Mouse (Mus musculus) neural tube, embryonic 13.5 days (tissue): Measurements from ENCODE around the gene Rbms1. TPM values are rescaled to one million over a fixed set of nuclear protein-coding genes. Genes with fewer than 3 reads are reported as not detected.
"Not testable (repeated sequence)": the region's sequence is repeated elsewhere in the genome, so short reads cannot be mapped to it uniquely, and the experiment has no call there.

Experiments used
- ATAC-seq: fragments of 200-750 bp; cut with Nextera tagmentation; 2 replicates; pipeline ENCODE4 v1.8.0; 2017; ENCODE audit warnings: low read depth, mild to moderate bottlenecking, moderate TSS enrichment, moderate library complexity
- H3K27ac ChIP-seq: fragments of 300-500 bp; sonication (generic); replicated peaks from 2 replicates; pipeline ENCODE4 v1.5.1; 2015; ENCODE audit warnings: moderate library complexity, mild to moderate bottlenecking, inconsistent platforms
- H3K27me3 ChIP-seq: fragments of 300-500 bp; sonication (generic); 2 replicates; pipeline ENCODE4 v1.6.1; 2015; ENCODE audit warnings: mild to moderate bottlenecking, inconsistent platforms
- H3K36me3 ChIP-seq: fragments of 300-500 bp; sonication (generic); 2 replicates; pipeline ENCODE4 v1.6.1; 2015; ENCODE audit warnings: mild to moderate bottlenecking, inconsistent platforms
- H3K4me1 ChIP-seq: fragments of 300-500 bp; sonication (generic); replicated peaks from 2 replicates; pipeline ENCODE4 v1.6.1; 2015; ENCODE audit warnings: inconsistent platforms
- H3K4me2 ChIP-seq: fragments of 300-500 bp; sonication (generic); 2 replicates; pipeline ENCODE4 v1.6.1; 2015; ENCODE audit warnings: inconsistent platforms, mild to moderate bottlenecking, moderate library complexity
- H3K4me3 ChIP-seq: fragments of 300-500 bp; sonication (generic); 2 replicates; pipeline ENCODE4 v1.5.1; 2015; ENCODE audit warnings: mild to moderate bottlenecking, inconsistent platforms
- H3K9ac ChIP-seq: fragments of 300-500 bp; sonication (generic); 2 replicates; pipeline ENCODE4 v1.6.1; 2015; ENCODE audit warnings: moderate library complexity, mild to moderate bottlenecking, inconsistent platforms
- H3K9me3 ChIP-seq: fragments of 300-500 bp; sonication (generic); 2 replicates; pipeline ENCODE4 v1.6.1; 2016; ENCODE audit warnings: inconsistent platforms
- WGBS: fragments of 180-500 bp; shearing (Covaris S2); methylation state at CpG from one replicate; pipeline ENCODE4 v1.1.7; 2015; 5-methylcytosine and 5-hydroxymethylcytosine counted together
- polyA plus RNA-seq: library from polyadenylated mRNA; unstranded; fragments of >200 nt; fragmentation: Nextera tagmentation; extraction: Ambion mirVana; gene quantifications from 2 replicates; pipeline ENCODE4 v1.2.1, GENCODE M21; 2015

Gene Rbms1
- polyA plus RNA-seq, 1 experiment from 2014 or later: 72.0 TPM

DNA sequence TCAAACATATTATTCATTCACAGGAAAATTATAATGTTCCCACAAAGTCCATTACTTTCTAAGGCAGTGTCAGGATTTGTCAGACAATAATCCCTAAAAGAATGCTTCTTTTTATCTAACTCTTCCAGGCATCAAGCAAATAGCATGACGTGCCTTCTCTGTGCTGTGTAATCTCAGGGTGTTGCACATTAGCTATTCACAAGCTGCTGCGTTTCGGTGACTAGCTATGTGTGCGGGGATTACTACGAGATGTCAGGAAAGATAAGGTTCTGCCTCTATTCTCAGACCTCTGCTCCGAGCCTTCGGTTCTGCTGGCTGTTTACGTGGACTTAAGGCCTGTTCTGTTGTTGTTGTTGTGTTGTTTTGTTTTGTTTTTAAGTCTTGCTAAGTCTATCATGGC lies 130.7 kb downstream of the Rbms1 start:
- no peak overlapping the region for H3K27ac ChIP-seq
- 86% methylated on average over 8 of the region's 8 CpGs for WGBS
- H3K4me2 ChIP-seq: no peak overlapping the region
- no peak for ATAC-seq
- H3K9me3 ChIP-seq: no peaks in the 10 kb centered on the region
- H3K36me3 ChIP-seq: no peaks in the 10 kb centered on the region
- no peak overlapping the region for H3K4me3 ChIP-seq
- H3K4me1 ChIP-seq: peaks cover 24% of the 10 kb centered on the region
- no peak overlapping the region for H3K9ac ChIP-seq
- H3K27me3 ChIP-seq: no peaks in the 10 kb centered on the region

DNA sequence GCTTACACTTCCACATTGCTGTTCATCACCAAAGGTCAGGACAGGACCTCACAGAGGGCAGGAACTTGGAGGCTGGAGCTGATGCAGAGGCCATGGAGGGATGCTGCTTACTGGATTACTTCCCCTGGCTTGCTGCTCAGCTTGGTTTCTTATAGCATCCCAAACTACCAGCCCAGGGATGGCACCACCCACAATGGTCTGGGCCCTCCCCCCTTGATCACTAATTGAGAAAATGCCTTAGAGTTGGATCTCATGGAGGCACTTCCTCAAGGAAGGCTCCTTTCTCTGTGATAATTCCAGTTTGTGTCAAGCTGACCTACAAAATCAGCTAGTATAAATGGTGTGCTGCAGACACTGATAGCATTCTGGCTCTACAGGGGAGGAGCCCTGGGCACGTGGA lies 132.5 kb downstream of the Rbms1 start:
- H3K27ac ChIP-seq, H3K9me3 ChIP-seq, ATAC-seq, H3K4me3 ChIP-seq, H3K36me3 ChIP-seq, H3K9ac ChIP-seq, H3K27me3 ChIP-seq, H3K4me2 ChIP-seq: not testable (repeated sequence)
- peaks cover 27% of the 10 kb centered on the region for H3K4me1 ChIP-seq
- WGBS: 79% methylated on average over 1 of the region's 1 CpGs

- H3K27ac ChIP-seq: no peak overlapping the region
- no peaks in the 10 kb centered on the region for H3K9me3 ChIP-seq
Measured at GRCm38 (mm10) chr2:60828908-60829462, 134.0 kb downstream of the Rbms1 start.

GRCm38 (mm10) chr2:60827152-60827428 lies 135.9 kb downstream of the Rbms1 start:
- no peak for ATAC-seq
- Histone ChIP-seq H3K9ac (no peak overlapping the region), H3K4me2 (no peak overlapping the region), H3K27ac (no peak overlapping the region), H3K36me3 (no peaks in the 10 kb centered on the region), H3K4me3 (no peak overlapping the region), H3K27me3 (no peaks in the 10 kb centered on the region), H3K4me1 (peaks cover 27% of the 10 kb centered on the region), H3K9me3 (no peaks in the 10 kb centered on the region)
- WGBS: 79% methylated on average over 5 of the region's 5 CpGs

More at GRCm38 (mm10) chr2:60828908-60829462, 134.0 kb downstream of the Rbms1 start:
- Histone ChIP-seq H3K36me3 (no peaks in the 10 kb centered on the region), H3K9ac (no peak overlapping the region), H3K4me3 (no peak overlapping the region), H3K4me2 (no peak overlapping the region), H3K27me3 (no peaks in the 10 kb centered on the region), H3K4me1 (peaks cover 27% of the 10 kb centered on the region)
- ATAC-seq: no peak
- 93% methylated on average over 10 of the region's 10 CpGs for WGBS

DNA sequence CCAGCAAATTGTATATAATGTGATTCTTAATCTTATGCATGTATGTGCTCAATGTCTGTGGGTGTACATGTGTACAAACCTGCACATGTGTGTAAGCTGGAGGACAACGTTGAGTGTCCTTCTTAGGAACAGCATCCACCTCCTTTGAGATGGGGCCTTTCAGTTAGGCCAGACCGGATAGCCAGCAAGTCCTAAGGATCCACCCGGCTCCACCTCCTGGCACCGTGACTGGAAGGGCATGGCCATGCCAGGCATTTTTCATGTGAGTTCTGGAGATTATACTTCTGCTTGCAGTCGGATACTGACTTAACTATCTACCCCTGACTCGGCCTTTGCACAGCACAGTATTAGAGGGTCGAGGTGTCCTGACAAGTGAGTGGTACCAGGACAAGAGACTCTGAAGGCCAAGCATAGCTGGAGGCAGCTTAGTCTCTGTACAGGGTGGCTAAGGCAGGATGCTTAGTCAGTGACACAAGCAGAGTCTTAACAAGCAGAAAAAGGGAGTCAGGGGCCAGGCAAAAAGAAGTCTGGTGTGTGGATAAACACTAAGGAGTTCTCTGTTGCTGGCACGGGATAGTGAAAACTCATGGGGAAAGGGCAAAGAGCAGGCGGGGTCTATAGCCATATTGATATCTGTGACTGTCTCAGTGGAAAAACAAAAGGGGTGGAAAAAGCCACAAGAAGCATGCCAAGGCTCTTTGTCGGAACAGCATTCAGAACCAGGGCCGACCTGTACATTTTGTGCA lies 136.4 kb downstream of the Rbms1 start:
- no peak overlapping the region for H3K4me2 ChIP-seq
- H3K27me3 ChIP-seq: no peaks in the 10 kb centered on the region
- no peak for ATAC-seq
- H3K27ac ChIP-seq: no peak overlapping the region
- H3K36me3 ChIP-seq: no peaks in the 10 kb centered on the region
- WGBS: 80% methylated on average over 11 of the region's 11 CpGs
- H3K4me3 ChIP-seq: no peak overlapping the region
- peaks cover 27% of the 10 kb centered on the region for H3K4me1 ChIP-seq
- H3K9me3 ChIP-seq: no peaks in the 10 kb centered on the region
- no peak overlapping the region for H3K9ac ChIP-seq

DNA sequence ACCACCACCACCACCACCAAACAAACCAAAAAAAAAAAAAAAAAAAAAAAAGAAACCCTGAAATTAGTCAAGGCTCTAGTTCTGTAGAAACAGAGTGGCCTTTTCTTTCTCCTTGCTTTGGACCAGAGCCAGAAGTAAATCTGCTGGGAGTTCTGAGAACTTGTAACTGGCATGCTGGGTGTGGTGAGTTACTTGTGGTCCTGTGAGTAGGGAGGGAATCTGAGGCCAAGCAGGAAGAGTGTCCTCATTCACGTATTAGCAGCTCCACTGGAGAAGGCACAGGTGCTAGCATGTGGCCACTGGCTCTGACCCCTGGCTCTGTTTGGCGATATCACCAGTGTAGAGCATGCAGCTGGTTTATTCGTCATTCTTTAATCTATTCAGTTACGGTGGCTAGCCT lies 137.3 kb downstream of the Rbms1 start:
- Histone ChIP-seq H3K4me1 (peaks cover 27% of the 10 kb centered on the region), H3K9me3 (no peaks in the 10 kb centered on the region), H3K36me3 (no peaks in the 10 kb centered on the region), H3K4me3 (no peak overlapping the region), H3K27ac (no peak overlapping the region), H3K4me2 (no peak overlapping the region), H3K27me3 (no peaks in the 10 kb centered on the region), H3K9ac (no peak overlapping the region)
- ATAC-seq: no peak
- 64% methylated on average over 4 of the region's 4 CpGs for WGBS

DNA sequence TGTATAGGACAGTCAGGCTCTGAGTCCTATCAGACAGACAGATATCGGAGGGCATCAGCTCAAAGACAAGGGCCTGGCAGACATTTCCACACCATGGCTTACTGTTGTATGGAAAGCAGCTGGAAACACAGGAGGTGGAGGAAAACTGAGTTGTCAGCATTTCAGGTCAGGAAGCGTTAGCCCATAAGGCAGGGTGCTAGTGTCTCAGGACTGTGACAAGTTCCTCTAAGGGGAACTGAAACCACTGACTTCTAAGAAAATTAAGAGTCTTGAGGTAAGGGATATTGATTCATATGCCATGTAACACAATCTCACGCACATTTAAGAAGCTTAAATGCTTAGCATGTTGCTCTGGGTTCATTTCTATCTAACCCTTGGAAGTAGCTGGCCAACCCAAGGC lies 141.4 kb downstream of the Rbms1 start:
- ATAC-seq: no peak
- H3K4me3 ChIP-seq: no peak overlapping the region
- no peak overlapping the region for H3K27ac ChIP-seq
- no peaks in the 10 kb centered on the region for H3K27me3 ChIP-seq
- WGBS: 91% methylated on average over 3 of the region's 3 CpGs
- no peaks in the 10 kb centered on the region for H3K36me3 ChIP-seq
- no peaks in the 10 kb centered on the region for H3K9me3 ChIP-seq
- H3K4me1 ChIP-seq: peaks cover 14% of the 10 kb centered on the region; the same call in 1 of the 2 replicates
- no peak overlapping the region for H3K4me2 ChIP-seq
- no peak overlapping the region for H3K9ac ChIP-seq

DNA sequence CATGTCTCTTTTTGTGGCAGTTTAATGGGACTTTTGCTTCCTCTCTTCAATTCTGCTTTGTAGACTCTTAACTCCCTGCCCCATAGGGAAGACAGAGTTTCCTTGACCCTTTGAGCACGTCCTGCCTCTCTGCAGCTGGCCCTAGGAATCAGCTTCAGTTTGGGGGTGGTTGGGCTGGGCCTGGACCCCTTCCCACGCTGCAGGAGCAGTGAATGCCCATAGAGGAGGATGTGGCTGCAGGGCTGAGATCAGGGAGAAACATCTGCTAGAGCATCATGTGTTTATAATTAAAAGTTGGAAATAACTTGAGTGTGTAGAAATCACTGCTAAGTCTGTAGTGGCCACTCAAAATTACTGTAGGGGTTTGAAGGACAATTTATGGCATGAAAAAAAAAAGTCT lies 144.4 kb downstream of the Rbms1 start:
- peaks cover 14% of the 10 kb centered on the region; the same call in 1 of the 2 replicates for H3K4me1 ChIP-seq
- H3K4me3 ChIP-seq: no peak overlapping the region
- H3K9ac ChIP-seq: no peak overlapping the region
- no peaks in the 10 kb centered on the region for H3K36me3 ChIP-seq
- H3K27me3 ChIP-seq: no peaks in the 10 kb centered on the region
- no peak overlapping the region for H3K27ac ChIP-seq
- 28% methylated on average over 2 of the region's 2 CpGs for WGBS
- no peak for ATAC-seq
- H3K4me2 ChIP-seq: no peak overlapping the region
- no peaks in the 10 kb centered on the region for H3K9me3 ChIP-seq

- no peaks in the 10 kb centered on the region for H3K9me3 ChIP-seq
- H3K4me1 ChIP-seq: peaks cover 20% of the 10 kb centered on the region
- 76% methylated on average over 2 of the region's 2 CpGs for WGBS
- H3K27me3 ChIP-seq: no peaks in the 10 kb centered on the region
- no peak overlapping the region for H3K9ac ChIP-seq
- H3K27ac ChIP-seq: no peak overlapping the region
- ATAC-seq: no peak
- no peak overlapping the region for H3K4me3 ChIP-seq
- H3K36me3 ChIP-seq: no peaks in the 10 kb centered on the region
- H3K4me2 ChIP-seq: no peak overlapping the region
Measured at GRCm38 (mm10) chr2:60816307-60816706, 146.7 kb downstream of the Rbms1 start.

- Histone ChIP-seq H3K9ac (no peak overlapping the region), H3K4me3 (no peak overlapping the region), H3K9me3 (no peaks in the 10 kb centered on the region), H3K27ac (no peak overlapping the region), H3K4me2 (no peak overlapping the region), H3K36me3 (no peaks in the 10 kb centered on the region), H3K27me3 (no peaks in the 10 kb centered on the region), H3K4me1 (peaks cover 21% of the 10 kb centered on the region)
- 73% methylated on average over 6 of the region's 6 CpGs for WGBS
- ATAC-seq: no peak
Measured at GRCm38 (mm10) chr2:60814788-60815187, 148.2 kb downstream of the Rbms1 start.

GRCm38 (mm10) chr2:60812949-60813348 lies 150.0 kb downstream of the Rbms1 start:
- no peak overlapping the region for H3K27ac ChIP-seq
- no peaks in the 10 kb centered on the region for H3K36me3 ChIP-seq
- H3K4me2 ChIP-seq: no peak overlapping the region

GRCm38 (mm10) chr2:60810617-60811016 lies 152.4 kb downstream of the Rbms1 start:
- no peak for ATAC-seq
- Histone ChIP-seq H3K27ac (0 out of 2 replicates have a peak overlapping the region, but pooled peaks have one; percentile 28), H3K4me1 (peaks cover 36% of the 10 kb centered on the region)

More at GRCm38 (mm10) chr2:60812949-60813348, 150.0 kb downstream of the Rbms1 start:
- no peak overlapping the region for H3K4me3 ChIP-seq
- WGBS: 87% methylated on average over 12 of the region's 12 CpGs
- no peak for ATAC-seq
- no peak overlapping the region for H3K9ac ChIP-seq
- H3K4me1 ChIP-seq: peaks cover 26% of the 10 kb centered on the region
- H3K9me3 ChIP-seq: no peaks in the 10 kb centered on the region
- no peaks in the 10 kb centered on the region for H3K27me3 ChIP-seq

DNA sequence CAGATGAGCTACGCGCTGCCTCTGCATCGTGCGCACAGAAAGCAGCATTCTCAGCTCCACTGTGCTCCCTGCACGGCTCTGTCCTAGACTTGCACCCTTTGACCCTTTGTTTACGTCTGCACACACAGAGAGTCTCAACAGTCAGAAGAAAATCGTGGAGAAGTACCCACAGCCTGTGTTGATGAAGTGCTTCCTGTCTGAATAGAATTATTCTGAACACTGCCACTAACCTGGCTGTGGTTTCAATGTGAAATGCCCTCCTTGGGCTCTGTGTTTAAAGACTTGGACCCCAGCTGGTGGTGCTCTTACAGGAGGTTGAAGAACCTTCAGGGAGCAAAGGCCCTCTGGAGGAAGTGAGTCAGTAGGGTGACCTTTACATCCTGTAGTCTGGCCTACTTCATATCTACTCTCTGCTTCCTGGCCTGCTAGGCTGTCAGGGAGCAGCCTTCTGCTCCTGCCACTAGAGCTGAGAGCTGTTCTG lies 153.5 kb downstream of the Rbms1 start:
- ATAC-seq: no peak
- H3K36me3 ChIP-seq: no peaks in the 10 kb centered on the region
- H3K4me1 ChIP-seq: peaks cover 36% of the 10 kb centered on the region
- 48% methylated on average over 7 of the region's 7 CpGs for WGBS
- no peaks in the 10 kb centered on the region for H3K9me3 ChIP-seq
- H3K4me3 ChIP-seq: no peak overlapping the region
- H3K4me2 ChIP-seq: no peak overlapping the region
- H3K27ac ChIP-seq: 0 out of 2 replicates have a peak overlapping the region, but pooled peaks have one; percentile 25
- H3K9ac ChIP-seq: no peak overlapping the region
- H3K27me3 ChIP-seq: no peaks in the 10 kb centered on the region

More at GRCm38 (mm10) chr2:60810617-60811016, 152.4 kb downstream of the Rbms1 start:
- no peaks in the 10 kb centered on the region for H3K27me3 ChIP-seq
- H3K9ac ChIP-seq: no peak overlapping the region
- H3K36me3 ChIP-seq: no peaks in the 10 kb centered on the region
- H3K4me3 ChIP-seq: no peak overlapping the region
- no peak overlapping the region for H3K4me2 ChIP-seq
- H3K9me3 ChIP-seq: no peaks in the 10 kb centered on the region
